Mouse (Mus musculus) megakaryocyte, embryonic 14.5 days (primary cell): ENCODE measurements around the gene Zcwpw1.

Experiments
- FLI1 ChIP-seq: IDR thresholded peaks from 2 replicates; pipeline ENCODE4 v1.6.1; 2012; ENCODE audit warnings: low read length, inconsistent platforms, mixed read lengths
- GATA1 ChIP-seq: IDR thresholded peaks from 3 replicates; pipeline ENCODE4 v1.6.1; 2012; ENCODE audit warnings: mixed read lengths, low read length, inconsistent platforms, borderline replicate concordance

DNA sequence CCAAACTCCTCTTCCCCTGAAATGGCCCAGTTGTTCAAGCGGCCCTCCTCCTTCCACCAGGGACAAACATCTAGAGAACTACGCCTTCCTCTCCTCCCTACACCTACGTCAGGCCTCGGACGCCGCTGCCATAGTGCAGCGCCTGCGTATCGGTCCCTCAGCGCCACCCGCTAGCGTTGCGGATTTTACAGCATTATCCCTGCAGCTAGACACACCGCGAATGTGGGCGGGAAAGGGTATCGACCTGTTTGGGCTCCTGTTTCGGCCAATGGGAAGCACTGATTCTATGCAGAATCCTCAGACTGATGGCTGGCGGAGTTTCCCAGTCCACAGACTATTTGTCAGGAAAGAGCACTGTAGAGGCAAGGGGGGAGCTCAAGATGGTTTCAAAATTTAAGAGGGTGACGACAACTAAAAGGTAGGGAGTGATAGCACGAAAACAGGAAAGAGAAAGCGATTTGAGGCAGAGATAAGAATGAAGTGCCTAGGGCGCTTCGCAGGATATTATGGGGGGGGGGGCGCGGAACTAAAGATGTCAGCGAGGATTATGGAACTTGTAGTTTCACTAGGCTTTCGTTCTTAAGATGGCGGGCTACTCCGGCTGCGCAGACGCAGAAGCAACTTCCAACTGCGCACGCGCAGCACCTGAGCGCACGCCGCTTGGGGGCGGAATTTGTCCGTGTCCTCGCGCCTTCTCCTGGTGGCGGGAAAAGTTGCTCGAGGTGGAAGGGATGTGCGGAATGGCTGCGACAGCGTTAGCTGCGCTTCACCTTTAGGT, at the start of gene Zcwpw1, which contains the start of gene Mepce:
- TF ChIP-seq GATA1 = peak; percentile 48; the same call in 1 of the 3 replicates
- TF ChIP-seq FLI1 = no peak
